Comparison of ENCODE assay signal across 24 mouse cellular contexts in the genomic region with DNA sequence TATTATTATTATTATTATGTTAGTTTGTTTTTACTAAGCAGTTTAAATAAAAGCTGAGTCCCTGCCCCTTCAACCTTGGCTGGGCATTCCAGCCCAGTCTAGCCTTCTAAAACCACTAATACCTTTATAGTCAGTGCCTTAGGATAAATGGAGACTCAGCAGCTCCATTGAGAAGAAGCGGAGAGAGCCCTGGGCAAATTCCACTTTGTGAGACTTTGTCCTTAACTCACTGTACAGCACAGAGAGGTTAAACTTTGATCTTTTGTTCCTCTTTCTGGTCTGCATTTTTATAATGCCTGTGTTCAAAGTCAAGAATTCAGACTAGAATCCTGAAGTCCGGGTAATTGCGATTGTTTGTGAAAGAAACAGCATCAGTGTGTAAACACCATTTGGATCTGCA. TPM values are rescaled to one million over a fixed set of nuclear protein-coding genes. Genes with fewer than 3 reads are reported as not detected.
DNase-seq lines count a peak whose midpoint lies in the region; ATAC-seq and TF ChIP-seq lines count a peak whose summit lies in the region.
"Had no signal": no experiment of that assay in that cellular context is flagged by ENCODE, and none has a peak within 500 bp of the region (broad histone marks: within the 10 kb centered on the region; RNA-seq: fewer than 3 reads in every experiment).

No protein-coding gene starts in this region.

- DNase-seq in heart, adult 11 months, result peak; percentile 55
- no peak for DNase-seq in heart, adult 2 months
- peak; percentile 49 to 76 for DNase-seq in kidney, postnatal 25 days
- no peak for DNase-seq in natural killer cell, adult 2 months (ENCODE audit: low spot score in 2 of 2)
- no peak for DNase-seq in lung, postnatal 4 days
- DNase-seq: adrenal gland, postnatal 36 days; cerebellum, adult 18-20 months; cerebellum, postnatal 10 days; forebrain, postnatal 0 days; heart, postnatal 4 days; liver; right cerebral cortex, postnatal 25 days had no signal

- peak; percentile 90 for ATAC-seq in intestine, postnatal 0 days
- ATAC-seq in kidney, embryonic 15.5 days (replicated peaks; ENCODE audit: low FRiP score), result peak; percentile 62; the same call in 1 of the 2 replicates
- ATAC-seq in hindbrain, embryonic 16.5 days, result no peak
- ATAC-seq: forebrain, postnatal 0 days had no signal

- no peak for TF ChIP-seq CTCF in heart, adult 2 months (IDR thresholded peaks at IDR 0.05)
- TF ChIP-seq CTCF in intestine, postnatal 0 days (IDR thresholded peaks at IDR 0.05; ENCODE audit: low read depth), result no peak

- no peak for TF ChIP-seq POLR2A in heart, adult 2 months (IDR thresholded peaks at IDR 0.05; ENCODE audit: insufficient read depth, low read depth, low read length)

- H3K36me3 ChIP-seq in heart, adult 2 months (ENCODE audit: control insufficient read depth, insufficient read depth, low read length), result no peaks in the 10 kb centered on the region
- no peaks in the 10 kb centered on the region for H3K36me3 ChIP-seq in intestine, postnatal 0 days (ENCODE audit: control insufficient read depth, insufficient read depth)
- H3K36me3 ChIP-seq in kidney, embryonic 15.5 days, result no peaks in the 10 kb centered on the region
- H3K36me3 ChIP-seq in hindbrain, embryonic 16.5 days (ENCODE audit: control insufficient read depth, insufficient read depth, low read length), result no peaks in the 10 kb centered on the region
- H3K36me3 ChIP-seq: embryonic facial prominence, embryonic 13.5 days; forebrain, embryonic 12.5 days; hindbrain, embryonic 13.5 days; lung, embryonic 15.5 days; midbrain, embryonic 12.5 days; neural tube, embryonic 15.5 days; stomach, embryonic 15.5 days had no signal

- no peak overlapping the region for H3K27ac ChIP-seq in heart, adult 2 months
- H3K27ac ChIP-seq in intestine, postnatal 0 days (ENCODE audit: low read depth, low read length), result no peak overlapping the region
- no peak overlapping the region for H3K27ac ChIP-seq in kidney, embryonic 15.5 days
- no peak overlapping the region for H3K27ac ChIP-seq in hindbrain, embryonic 16.5 days (ENCODE audit: low read depth, low read length)
- H3K27ac ChIP-seq: embryonic facial prominence, embryonic 13.5 days; forebrain, embryonic 12.5 days; hindbrain, embryonic 13.5 days; lung, embryonic 15.5 days; midbrain, embryonic 12.5 days; neural tube, embryonic 15.5 days; stomach, embryonic 15.5 days had no signal

- no peaks in the 10 kb centered on the region for H3K27me3 ChIP-seq in heart, adult 2 months (ENCODE audit: control insufficient read depth, insufficient read depth, low read length)
- no peaks in the 10 kb centered on the region for H3K27me3 ChIP-seq in intestine, postnatal 0 days (replicated peaks; ENCODE audit: control insufficient read depth, insufficient read depth, low read length)
- no peaks in the 10 kb centered on the region for H3K27me3 ChIP-seq in kidney, embryonic 15.5 days
- no peaks in the 10 kb centered on the region for H3K27me3 ChIP-seq in hindbrain, embryonic 16.5 days (replicated peaks; ENCODE audit: control insufficient read depth, insufficient read depth, low read length)
- H3K27me3 ChIP-seq: CH12.LX; embryonic facial prominence, embryonic 13.5 days; forebrain, embryonic 12.5 days; hindbrain, embryonic 13.5 days; lung, embryonic 15.5 days; midbrain, embryonic 12.5 days; neural tube, embryonic 15.5 days; stomach, embryonic 15.5 days had no signal

- intact Hi-C loops in heart, adult 2 months (cut with DNase I), result no loop called here

- H3K9ac ChIP-seq in heart, adult 2 months (ENCODE audit: low read depth, low read length), result no peak overlapping the region
- no peak overlapping the region for H3K9ac ChIP-seq in intestine, postnatal 0 days (ENCODE audit: low read depth, low read length)
- no peak overlapping the region for H3K9ac ChIP-seq in kidney, embryonic 15.5 days
- H3K9ac ChIP-seq in hindbrain, embryonic 16.5 days (ENCODE audit: low read depth, low read length), result no peak overlapping the region
- H3K9ac ChIP-seq: embryonic facial prominence, embryonic 13.5 days; forebrain, embryonic 12.5 days; forebrain, postnatal 0 days; hindbrain, embryonic 13.5 days; lung, embryonic 15.5 days; midbrain, embryonic 12.5 days; neural tube, embryonic 15.5 days; stomach, embryonic 15.5 days had no signal

- no peaks in the 10 kb centered on the region for H3K79me2 ChIP-seq in heart, adult 2 months (replicated peaks; ENCODE audit: control insufficient read depth, insufficient read depth, low read length)

- WGBS in heart, adult 2 months, result 93% methylated on average over 3 of the region's 3 CpGs
- WGBS in intestine, postnatal 0 days, result 49% methylated on average over 3 of the region's 3 CpGs
- WGBS in kidney, embryonic 15.5 days, result 82% methylated on average over 3 of the region's 3 CpGs
- WGBS in hindbrain, embryonic 16.5 days, result 95% methylated on average over 3 of the region's 3 CpGs

- H3K4me1 ChIP-seq in heart, adult 2 months (ENCODE audit: control insufficient read depth, insufficient read depth, low read length), result no peaks in the 10 kb centered on the region
- H3K4me1 ChIP-seq in intestine, postnatal 0 days (replicated peaks; ENCODE audit: control insufficient read depth, insufficient read depth, low read length), result no peaks in the 10 kb centered on the region
- no peaks in the 10 kb centered on the region for H3K4me1 ChIP-seq in kidney, embryonic 15.5 days
- H3K4me1 ChIP-seq in hindbrain, embryonic 16.5 days (ENCODE audit: control insufficient read depth, insufficient read depth, low read depth, low read length), result no peaks in the 10 kb centered on the region
- H3K4me1 ChIP-seq: embryonic facial prominence, embryonic 13.5 days; forebrain, embryonic 12.5 days; hindbrain, embryonic 13.5 days; lung, embryonic 15.5 days; midbrain, embryonic 12.5 days; neural tube, embryonic 15.5 days; stomach, embryonic 15.5 days had no signal

- no peak overlapping the region for H3K4me2 ChIP-seq in intestine, postnatal 0 days (replicated peaks; ENCODE audit: low read depth)
- H3K4me2 ChIP-seq in kidney, embryonic 15.5 days, result no peak overlapping the region
- H3K4me2 ChIP-seq in hindbrain, embryonic 16.5 days (ENCODE audit: low read length), result no peak overlapping the region
- H3K4me2 ChIP-seq: embryonic facial prominence, embryonic 13.5 days; forebrain, embryonic 12.5 days; heart, embryonic 11.5 days; hindbrain, embryonic 13.5 days; lung, embryonic 15.5 days; midbrain, embryonic 12.5 days; neural tube, embryonic 15.5 days; stomach, embryonic 15.5 days had no signal

- TF ChIP-seq EP300 in heart, adult 2 months (IDR thresholded peaks at IDR 0.05; ENCODE audit: insufficient read depth, low read depth, low read length), result no peak

- no peaks in the 10 kb centered on the region for H3K9me3 ChIP-seq in intestine, postnatal 0 days (ENCODE audit: control insufficient read depth)
- no peaks in the 10 kb centered on the region for H3K9me3 ChIP-seq in kidney, embryonic 15.5 days (replicated peaks)
- no peaks in the 10 kb centered on the region for H3K9me3 ChIP-seq in hindbrain, embryonic 16.5 days (ENCODE audit: control insufficient read depth, low read length)
- H3K9me3 ChIP-seq: embryonic facial prominence, embryonic 13.5 days; forebrain, embryonic 12.5 days; hindbrain, embryonic 13.5 days; lung, embryonic 15.5 days; midbrain, embryonic 12.5 days; neural tube, embryonic 15.5 days; stomach, embryonic 15.5 days had no signal

- no peak overlapping the region for H3K4me3 ChIP-seq in heart, adult 2 months
- no peak overlapping the region for H3K4me3 ChIP-seq in intestine, postnatal 0 days (ENCODE audit: low read depth, low read length)
- H3K4me3 ChIP-seq in kidney, embryonic 15.5 days (replicated peaks), result no peak overlapping the region
- no peak overlapping the region for H3K4me3 ChIP-seq in hindbrain, embryonic 16.5 days (ENCODE audit: low read length)
- H3K4me3 ChIP-seq: embryonic facial prominence, embryonic 13.5 days; forebrain, embryonic 12.5 days; hindbrain, embryonic 13.5 days; lung, embryonic 15.5 days; midbrain, embryonic 12.5 days; neural tube, embryonic 15.5 days; stomach, embryonic 15.5 days had no signal

RNA-seq across cellular contexts. Expression of a gene that starts 41.4 kb away (rescaled TPM):
- 10 to 100 TPM; 17.2 to 21.8 TPM for total RNA-seq in heart, adult 2 months (2021)
- polyA plus RNA-seq in heart, adult 2 months (2012; rRNA removed), result 7.0 and 12.0 TPM in 2 replicates
- 4.2 and 4.6 TPM in 2 replicates for polyA plus RNA-seq in intestine, postnatal 0 days (2015; fragmentation: Nextera tagmentation; extraction: Ambion mirVana)
- polyA plus RNA-seq in kidney, embryonic 15.5 days (2015; fragmentation: Nextera tagmentation; extraction: Ambion mirVana), result 37.5 and 39.4 TPM in 2 replicates
- polyA plus RNA-seq in hindbrain, embryonic 16.5 days (2015; fragmentation: Nextera tagmentation; extraction: Ambion mirVana), result 30.6 and 33.9 TPM in 2 replicates
- total RNA-seq: CH12.LX had no signal

Comparison
In these comparisons a context has a peak if more than half of its experiments do, and no peak if none do; other contexts are left out.
1. DNase-seq: peak in heart, adult 11 months (single experiment) and kidney, postnatal 25 days (2 of 2); none in heart, adult 2 months (0 of 2), natural killer cell, adult 2 months (0 of 2) and lung, postnatal 4 days (0 of 2).